Mouse (Mus musculus): ENCODE data around the gene 1700037H04Rik.

Gene 1700037H04Rik

GRCm38 (mm10) chr2:131159938-131160581, at the start of gene 1700037H04Rik:
Gene 1700037H04Rik, minus strand, starts transcription at chr2:131160081.
- DNase-seq (ENCODE audit: low spot score) = peak; percentile 88

- no peak for DNase-seq (ENCODE audit: low spot score)
Measured at GRCm38 (mm10) chr2:131209125-131209795, 49.4 kb upstream of the 1700037H04Rik start.

DNA sequence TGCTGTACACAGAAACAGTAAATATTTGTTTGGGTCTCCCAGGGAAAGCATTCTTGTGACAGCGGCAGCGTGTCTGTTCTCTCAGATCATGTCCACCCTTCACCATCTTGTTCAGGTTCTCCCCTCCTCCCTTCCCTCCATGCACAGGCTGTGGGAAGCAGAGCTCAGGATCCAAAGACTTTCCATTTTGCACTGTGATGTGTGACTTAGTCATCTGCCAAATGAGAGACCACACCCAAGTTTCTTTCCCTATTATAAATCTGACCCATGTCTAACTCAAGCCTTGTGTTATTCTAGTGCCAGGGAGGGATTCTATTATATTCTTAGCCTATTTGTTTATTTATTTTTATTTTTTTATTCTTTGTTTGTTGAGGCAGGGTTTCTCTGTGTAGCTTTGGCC, 48.5 kb upstream of the 1700037H04Rik start:
- DNase-seq (ENCODE audit: low spot score) = no peak

DNA sequence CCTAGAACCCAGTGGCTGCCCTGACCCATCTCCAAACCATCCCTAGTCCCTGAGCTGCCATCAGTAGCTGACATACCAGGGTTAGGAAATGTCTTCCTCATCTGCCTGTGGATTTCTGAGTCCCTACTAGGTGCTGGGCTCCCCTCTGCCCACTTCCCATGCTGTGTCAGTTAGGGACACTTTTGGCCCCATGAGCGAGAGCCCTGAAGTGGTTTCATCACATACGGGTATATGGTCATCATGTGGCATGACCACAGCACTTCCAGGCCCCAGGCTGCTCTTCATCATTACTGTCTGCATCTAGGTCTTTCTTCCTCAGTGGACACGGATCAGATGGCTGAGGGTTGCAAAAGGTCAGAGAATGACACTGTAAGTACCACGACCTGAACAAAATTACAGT, 46.9 kb upstream of the 1700037H04Rik start, which contains the start of gene Ap5s1:
Gene Ap5s1, plus strand, starts transcription at position 301 of the 400 bp plus-strand sequence.
- no peak for DNase-seq (ENCODE audit: low spot score)

DNA sequence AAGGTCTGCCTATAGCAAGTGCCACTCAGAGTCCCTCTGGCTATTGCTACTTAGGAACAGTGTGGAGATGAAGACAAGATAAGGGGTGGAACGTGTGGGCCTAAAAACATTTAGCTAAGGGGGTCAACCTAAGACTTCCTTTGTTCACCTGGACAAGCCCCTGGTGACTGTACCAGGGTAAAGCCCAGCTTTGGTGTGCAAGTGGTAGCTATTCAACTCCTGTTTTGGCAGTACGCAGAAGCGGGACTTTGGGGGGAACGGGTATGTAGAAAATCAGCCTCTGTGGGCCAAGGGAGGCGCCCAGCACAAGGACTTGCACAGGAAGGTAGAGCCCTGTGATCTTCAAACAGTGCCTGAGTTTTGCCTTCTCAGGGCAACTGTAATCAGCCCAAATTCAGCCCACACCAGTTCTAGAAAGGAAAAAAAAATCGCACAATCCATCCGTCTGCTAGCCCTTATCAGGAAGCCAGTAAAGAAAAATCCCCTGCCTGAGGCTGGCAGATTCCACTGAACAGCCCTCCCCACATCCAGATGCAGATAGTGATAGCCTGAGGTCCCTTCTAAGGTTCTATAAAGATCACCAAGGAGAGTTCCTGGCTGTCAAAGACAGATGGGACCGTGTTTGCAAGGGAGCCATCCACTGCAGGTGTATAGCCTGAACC, 45.8 kb upstream of the 1700037H04Rik start:
- no peak for DNase-seq (ENCODE audit: low spot score)

- peak; percentile 69 for DNase-seq (ENCODE audit: low spot score)
Measured at GRCm38 (mm10) chr2:131204410-131204981, 44.6 kb upstream of the 1700037H04Rik start.

DNA sequence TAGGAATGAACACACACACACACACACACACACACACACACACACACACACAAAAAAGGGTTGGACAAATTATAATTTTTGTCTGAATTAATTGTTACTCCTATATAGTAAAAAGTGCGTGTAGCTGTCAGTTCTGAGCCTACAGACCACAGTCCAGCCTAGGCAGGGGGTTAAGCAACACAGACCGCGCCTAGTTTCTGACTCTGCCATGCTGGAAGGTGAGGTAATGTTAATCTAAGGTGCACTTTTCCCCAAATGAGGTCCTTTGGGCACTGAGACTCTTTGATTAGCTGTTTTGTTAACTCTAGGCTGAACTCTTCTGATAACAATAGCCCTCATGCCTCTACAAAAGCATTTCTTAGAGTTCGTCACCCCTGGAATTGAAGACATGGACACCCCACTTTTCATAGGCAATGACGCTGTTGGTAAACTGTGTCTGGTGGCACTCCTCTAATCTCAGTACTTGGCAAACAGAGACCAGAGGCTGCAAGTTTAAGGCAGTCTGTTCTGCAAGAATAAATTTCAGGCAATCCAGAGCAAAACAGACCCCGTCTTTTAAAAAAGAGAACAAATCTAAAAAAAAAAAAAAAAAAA, 44.0 kb upstream of the 1700037H04Rik start:
- no peak for DNase-seq (ENCODE audit: low spot score)

DNA sequence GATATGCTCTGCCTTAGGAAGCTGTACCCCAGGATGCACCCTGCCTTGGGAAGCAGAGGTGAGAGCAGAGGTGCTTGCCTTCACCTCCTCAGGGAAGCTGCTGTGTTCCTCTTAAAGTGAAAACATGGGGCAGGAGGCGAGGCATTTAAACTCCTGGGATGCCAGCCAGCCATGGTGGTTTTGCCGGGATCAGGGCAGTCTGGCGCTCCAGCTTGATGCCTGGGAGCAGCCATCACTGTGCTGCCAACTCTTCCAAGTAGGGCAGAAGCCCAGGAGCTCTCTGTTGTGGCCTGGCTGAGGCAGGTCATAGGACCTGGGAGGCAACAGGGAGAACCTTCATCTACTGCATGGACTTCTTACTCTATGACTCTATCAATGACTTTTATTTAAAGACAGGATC, 41.4 kb upstream of the 1700037H04Rik start:
- DNase-seq (ENCODE audit: low spot score) = no peak

DNA sequence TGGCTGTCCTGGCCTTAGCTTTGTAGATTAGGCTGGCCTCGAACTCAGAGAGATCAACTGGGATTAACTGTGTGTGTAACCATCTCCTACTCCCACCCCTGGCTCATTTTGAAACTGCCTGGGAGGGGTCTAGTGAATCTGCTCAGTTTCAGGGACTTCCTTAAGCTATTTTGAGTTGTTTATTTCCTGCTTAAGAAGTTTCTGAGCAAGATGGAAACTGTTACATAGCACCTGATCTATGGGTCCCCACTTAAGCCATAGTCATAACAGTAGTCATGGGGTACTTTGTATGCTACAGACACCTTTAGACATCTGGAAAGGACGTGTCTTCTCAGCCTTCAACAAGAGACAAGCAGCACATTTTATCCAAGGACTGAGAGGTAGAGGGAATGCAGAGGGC, 40.8 kb upstream of the 1700037H04Rik start:
- DNase-seq (ENCODE audit: low spot score) = no peak

DNA sequence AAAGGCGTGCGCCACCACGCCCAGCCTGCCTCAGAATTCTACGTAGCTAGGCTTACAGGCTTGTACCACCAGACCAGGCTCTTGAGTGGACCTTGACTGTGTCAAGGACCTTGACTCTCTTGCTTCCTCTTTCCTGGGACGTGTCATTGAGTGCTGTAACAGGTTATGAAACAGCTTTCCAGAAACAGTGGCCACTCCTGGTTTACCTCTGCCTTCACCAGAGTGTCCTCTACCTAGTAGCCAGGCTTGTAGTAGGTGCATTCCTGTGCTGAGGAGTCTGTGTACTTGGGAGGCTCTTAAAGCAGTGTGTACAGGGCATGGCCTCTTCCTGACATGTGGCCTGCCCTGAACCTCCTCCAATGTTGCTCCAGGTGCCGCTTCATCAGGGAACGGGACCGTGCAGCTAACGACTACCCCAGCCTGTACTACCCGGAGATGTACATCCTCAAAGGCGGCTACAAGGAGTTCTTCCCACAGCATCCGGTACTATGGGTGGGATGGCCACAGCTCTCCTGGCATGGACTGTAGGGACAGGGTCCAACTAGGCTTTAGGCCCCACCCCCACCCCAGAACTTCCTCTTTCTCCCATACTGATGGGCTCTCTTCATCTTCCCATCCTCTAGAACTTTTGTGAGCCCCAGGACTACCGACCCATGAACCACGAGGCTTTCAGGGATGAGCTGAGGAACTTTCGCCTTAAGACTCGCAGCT, 36.9 kb upstream of the 1700037H04Rik start:
- no peak for DNase-seq (ENCODE audit: low spot score)

- DNase-seq (ENCODE audit: low spot score) = no peak
Measured at GRCm38 (mm10) chr2:131191005-131191390, 31.1 kb upstream of the 1700037H04Rik start.

GRCm38 (mm10) chr2:131190344-131191004, 30.6 kb upstream of the 1700037H04Rik start:
- DNase-seq (ENCODE audit: low spot score) = no peak

DNA sequence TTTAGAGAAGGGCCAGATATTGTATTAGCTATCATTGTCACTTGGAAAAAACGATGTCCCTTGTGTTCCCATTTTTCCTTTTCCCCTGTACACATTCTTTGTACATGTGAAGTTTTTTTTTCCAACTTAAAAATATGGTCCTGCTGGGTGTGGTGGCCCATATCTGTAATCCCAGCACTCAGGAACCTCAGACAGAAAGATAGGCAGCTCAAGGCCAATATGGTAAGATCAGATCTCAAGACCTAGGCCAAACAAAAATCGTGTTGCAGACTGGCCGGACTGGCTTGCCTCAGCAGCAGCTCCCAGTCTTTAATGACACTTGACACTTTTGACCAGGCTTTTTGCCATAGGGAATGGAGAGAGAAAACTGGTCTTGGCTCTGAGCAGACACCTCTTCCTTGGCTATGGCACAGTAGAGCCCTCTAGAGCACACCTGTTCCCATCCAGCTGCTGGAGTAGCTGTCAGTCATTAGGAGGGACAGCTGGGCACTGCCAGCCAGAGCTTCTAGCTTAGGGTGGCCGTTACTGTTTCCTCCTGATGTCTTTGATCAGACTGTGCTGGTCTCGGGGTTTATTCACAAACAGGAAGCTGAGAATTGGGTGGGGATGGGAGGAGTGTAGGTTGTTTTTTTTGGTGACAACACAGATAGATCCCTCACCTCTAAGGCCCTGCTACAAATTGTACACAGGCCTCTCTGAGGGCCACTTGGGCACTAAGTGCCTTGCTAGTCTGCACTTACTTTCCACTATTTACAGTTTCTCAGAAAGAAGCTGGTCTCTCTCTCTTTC, 29.8 kb upstream of the 1700037H04Rik start:
- no peak for DNase-seq (ENCODE audit: low spot score)

DNA sequence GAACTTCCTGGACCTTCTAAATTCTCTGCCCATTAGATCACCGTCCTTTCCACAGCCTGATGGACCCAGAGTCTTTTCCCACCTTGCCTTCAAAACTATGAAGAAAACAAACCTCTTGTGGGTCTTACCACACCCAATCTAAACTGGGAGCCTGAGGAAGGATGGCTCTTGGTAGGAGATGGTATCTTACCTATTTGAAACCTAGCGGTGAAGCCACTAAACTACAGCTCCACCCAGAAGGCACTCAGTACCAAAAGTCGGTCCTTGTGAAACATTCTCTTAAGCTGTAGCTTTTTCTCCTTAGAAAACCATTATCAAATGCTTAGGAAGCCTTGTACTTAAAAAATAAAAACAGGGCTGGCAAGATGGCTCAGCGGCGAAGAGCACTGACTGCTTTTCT, 28.4 kb upstream of the 1700037H04Rik start:
- DNase-seq (ENCODE audit: low spot score) = no peak

GRCm38 (mm10) chr2:131187602-131187922, 27.7 kb upstream of the 1700037H04Rik start:
- DNase-seq (ENCODE audit: low spot score) = no peak

DNA sequence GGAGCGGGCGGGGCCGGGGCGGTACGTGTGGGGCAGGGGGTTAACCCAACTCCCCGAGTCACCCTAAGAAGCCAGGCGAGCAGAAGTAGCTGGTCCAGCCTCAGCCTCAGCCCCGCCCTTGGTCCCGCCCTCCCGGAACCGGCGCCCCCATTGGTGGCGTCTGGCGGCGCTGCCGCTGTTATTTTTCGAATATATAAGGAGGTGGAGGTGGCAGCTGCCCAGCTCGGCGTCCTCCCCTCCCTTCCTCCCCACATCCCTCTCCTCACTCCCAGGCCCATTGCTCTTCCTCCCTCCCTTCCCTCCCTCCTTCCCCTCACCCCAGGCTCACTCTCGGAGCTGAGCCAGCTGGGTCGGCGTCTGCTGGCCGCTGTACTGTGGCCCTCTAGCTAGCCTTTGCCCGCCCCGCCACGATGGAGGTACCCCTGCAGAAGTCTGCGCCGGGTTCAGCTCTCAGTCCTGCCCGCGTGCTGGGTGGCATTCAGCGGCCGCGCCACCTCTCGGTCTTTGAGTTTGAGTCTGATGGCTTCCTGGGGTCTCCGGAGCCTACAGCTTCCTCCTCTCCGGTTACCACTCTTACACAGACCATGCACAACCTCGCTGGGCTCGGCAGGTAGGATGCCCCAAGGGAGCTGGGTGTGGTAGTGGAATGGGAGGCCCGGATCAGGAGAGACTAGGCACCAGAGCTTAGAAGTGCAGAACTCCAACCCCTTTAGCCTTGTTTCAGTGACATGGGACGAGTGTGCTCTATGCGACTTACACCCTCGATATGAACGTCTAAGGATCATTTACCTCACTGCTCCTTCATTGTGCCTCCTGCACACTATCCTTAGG, 27.1 kb upstream of the 1700037H04Rik start, which contains the start of the genes Cdc25b and Spef1:
Gene Cdc25b, plus strand, starts transcription at position 179 of the 831 bp plus-strand sequence.
Gene Spef1, minus strand, starts transcription at position 512 of the 831 bp plus-strand sequence.
- no peak for DNase-seq (ENCODE audit: low spot score)

DNA sequence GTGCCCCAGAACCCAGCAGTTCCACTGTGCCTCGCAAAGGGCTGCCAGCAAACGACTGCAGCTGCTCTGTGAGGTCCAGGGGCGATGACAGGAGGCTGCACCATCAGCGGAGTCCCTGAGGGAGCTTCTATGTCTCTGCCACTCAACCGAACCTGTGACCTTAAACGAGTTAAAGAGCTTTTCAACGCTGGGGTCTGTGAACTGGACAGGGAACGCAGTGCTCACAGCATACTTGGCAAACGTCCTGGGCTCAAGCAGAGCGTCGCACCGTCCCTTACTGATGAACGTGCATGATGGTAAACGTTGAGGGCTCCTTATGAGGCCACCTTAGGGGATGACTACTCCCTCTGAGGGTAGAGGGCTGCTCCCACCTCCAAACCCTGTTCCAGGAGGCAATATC, 26.5 kb upstream of the 1700037H04Rik start:
- no peak for DNase-seq (ENCODE audit: low spot score)

DNA sequence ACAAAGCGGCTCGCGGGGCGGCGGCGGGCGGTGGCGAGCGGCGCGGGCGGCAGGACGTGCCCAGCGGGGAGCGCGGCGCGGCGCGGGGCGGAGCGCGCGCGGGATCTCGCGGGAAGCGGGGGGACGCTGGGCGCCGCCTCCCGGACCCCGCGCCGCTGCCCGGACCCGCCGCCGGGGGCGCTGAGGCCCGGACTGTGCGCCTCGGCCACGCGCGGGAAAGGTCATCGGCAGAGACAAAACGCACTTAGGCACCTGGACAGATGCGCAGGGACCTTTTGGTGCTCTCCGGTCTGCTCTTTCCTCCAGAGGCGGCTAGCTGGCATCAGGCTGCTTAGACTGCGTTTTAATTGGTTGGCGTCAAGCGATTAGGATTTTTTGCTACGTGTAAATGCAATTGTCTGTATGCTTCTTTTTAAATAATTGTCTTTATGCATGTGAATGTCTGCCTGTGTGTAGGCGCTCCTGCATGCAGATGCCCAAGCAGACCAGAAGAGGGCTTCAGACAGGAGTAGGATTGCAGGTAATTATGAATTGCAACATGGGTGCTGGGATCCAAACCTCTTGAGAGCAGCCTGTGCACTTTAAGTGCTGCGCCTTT, 20.2 kb upstream of the 1700037H04Rik start, which contains the start of gene Cenpb:
Gene Cenpb, minus strand, starts transcription at position 78 of the 598 bp plus-strand sequence.
- no peak for DNase-seq (ENCODE audit: low spot score)

All from layer of hippocampus, adult 9-10 months (tissue).